Mouse (Mus musculus): ENCODE measurements around the gene Frmd4b. TPM values are rescaled to one million over a fixed set of nuclear protein-coding genes. Genes with fewer than 3 reads are reported as not detected.

Gene Frmd4b
- polyA plus RNA-seq, 1 experiment from 2014 or later, result 14.0 TPM

GRCm38 (mm10) chr6:97607646-97608045 lies 9.7 kb downstream of the Frmd4b start:
- DNase-seq (ENCODE audit: low spot score) (peak; percentile 29), ATAC-seq (replicated peaks; ENCODE audit: low FRiP score, low read depth) (no peak)
- Histone ChIP-seq H3K36me3 (ENCODE audit: insufficient read depth, low read length) (no peaks in the 10 kb centered on the region), H3K9me3 (replicated peaks; ENCODE audit: low read length) (no peaks in the 10 kb centered on the region), H3K4me1 (replicated peaks; ENCODE audit: insufficient read depth, low read length) (no peaks in the 10 kb centered on the region), H3K27ac (no peak overlapping the region), H3K4me2 (ENCODE audit: low read length) (no peak overlapping the region), H3K9ac (ENCODE audit: low read depth, low read length) (no peak overlapping the region), H3K27me3 (ENCODE audit: insufficient read depth, low read length) (no peaks in the 10 kb centered on the region), H3K4me3 (replicated peaks; ENCODE audit: low read depth, low read length) (no peak overlapping the region)
- no peak for TF ChIP-seq CTCF (IDR thresholded peaks at IDR 0.05; ENCODE audit: low read depth)
- WGBS, result 69% methylated on average over 3 of the region's 3 CpGs

GRCm38 (mm10) chr6:97595218-97595617 lies 22.1 kb downstream of the Frmd4b start:
- H3K4me2 ChIP-seq (ENCODE audit: low read length), result no peak overlapping the region
- H3K27me3 ChIP-seq (ENCODE audit: insufficient read depth, low read length), result no peaks in the 10 kb centered on the region
- TF ChIP-seq CTCF (IDR thresholded peaks at IDR 0.05; ENCODE audit: low read depth), result no peak
- no peak overlapping the region for H3K27ac ChIP-seq
- H3K9ac ChIP-seq (ENCODE audit: low read depth, low read length), result no peak overlapping the region
- 63% methylated on average over 3 of the region's 3 CpGs for WGBS
- ATAC-seq (replicated peaks; ENCODE audit: low FRiP score, low read depth) (no peak), DNase-seq (ENCODE audit: low spot score) (no peak)
- H3K36me3 ChIP-seq (ENCODE audit: insufficient read depth, low read length), result no peaks in the 10 kb centered on the region
- H3K4me1 ChIP-seq (replicated peaks; ENCODE audit: insufficient read depth, low read length), result no peaks in the 10 kb centered on the region
- no peak overlapping the region for H3K4me3 ChIP-seq (replicated peaks; ENCODE audit: low read depth, low read length)
- no peaks in the 10 kb centered on the region for H3K9me3 ChIP-seq (replicated peaks; ENCODE audit: low read length)

- Histone ChIP-seq H3K36me3 (ENCODE audit: insufficient read depth, low read length) (no peaks in the 10 kb centered on the region), H3K9me3 (replicated peaks; ENCODE audit: low read length) (no peaks in the 10 kb centered on the region), H3K27ac (no peak overlapping the region), H3K4me1 (replicated peaks; ENCODE audit: insufficient read depth, low read length) (no peaks in the 10 kb centered on the region), H3K4me2 (ENCODE audit: low read length) (no peak overlapping the region), H3K9ac (ENCODE audit: low read depth, low read length) (no peak overlapping the region), H3K4me3 (replicated peaks; ENCODE audit: low read depth, low read length) (no peak overlapping the region), H3K27me3 (ENCODE audit: insufficient read depth, low read length) (no peaks in the 10 kb centered on the region)
- WGBS, result 85% methylated on average over 7 of the region's 7 CpGs
- no peak for ATAC-seq (replicated peaks; ENCODE audit: low FRiP score, low read depth)
- no peak for DNase-seq (ENCODE audit: low spot score)
- TF ChIP-seq CTCF (IDR thresholded peaks at IDR 0.05; ENCODE audit: low read depth), result no peak
Measured at GRCm38 (mm10) chr6:97594589-97594988, 22.8 kb downstream of the Frmd4b start.

GRCm38 (mm10) chr6:97590230-97590629 lies 27.1 kb downstream of the Frmd4b start:
- Histone ChIP-seq H3K4me1 (replicated peaks; ENCODE audit: insufficient read depth, low read length) (no peaks in the 10 kb centered on the region), H3K9me3 (replicated peaks; ENCODE audit: low read length) (no peaks in the 10 kb centered on the region), H3K4me3 (replicated peaks; ENCODE audit: low read depth, low read length) (no peak overlapping the region), H3K27ac (no peak overlapping the region), H3K27me3 (ENCODE audit: insufficient read depth, low read length) (no peaks in the 10 kb centered on the region), H3K36me3 (ENCODE audit: insufficient read depth, low read length) (no peaks in the 10 kb centered on the region), H3K9ac (ENCODE audit: low read depth, low read length) (no peak overlapping the region), H3K4me2 (ENCODE audit: low read length) (no peak overlapping the region)
- WGBS, result 67% methylated on average over 5 of the region's 5 CpGs
- no peak for TF ChIP-seq CTCF (IDR thresholded peaks at IDR 0.05; ENCODE audit: low read depth)
- no peak for DNase-seq (ENCODE audit: low spot score)
- no peak for ATAC-seq (replicated peaks; ENCODE audit: low FRiP score, low read depth)

GRCm38 (mm10) chr6:97589581-97589980 lies 27.8 kb downstream of the Frmd4b start:
- Histone ChIP-seq H3K4me2 (ENCODE audit: low read length) (no peak overlapping the region), H3K9me3 (replicated peaks; ENCODE audit: low read length) (no peaks in the 10 kb centered on the region), H3K4me3 (replicated peaks; ENCODE audit: low read depth, low read length) (no peak overlapping the region), H3K27ac (no peak overlapping the region), H3K27me3 (ENCODE audit: insufficient read depth, low read length) (no peaks in the 10 kb centered on the region), H3K36me3 (ENCODE audit: insufficient read depth, low read length) (no peaks in the 10 kb centered on the region), H3K4me1 (replicated peaks; ENCODE audit: insufficient read depth, low read length) (no peaks in the 10 kb centered on the region), H3K9ac (ENCODE audit: low read depth, low read length) (no peak overlapping the region)
- ATAC-seq (replicated peaks; ENCODE audit: low FRiP score, low read depth) (no peak), DNase-seq (ENCODE audit: low spot score) (no peak)
- 93% methylated on average over 3 of the region's 3 CpGs for WGBS
- no peak for TF ChIP-seq CTCF (IDR thresholded peaks at IDR 0.05; ENCODE audit: low read depth)

GRCm38 (mm10) chr6:97589031-97589430 lies 28.3 kb downstream of the Frmd4b start:
- Histone ChIP-seq H3K4me1 (replicated peaks; ENCODE audit: insufficient read depth, low read length) (no peaks in the 10 kb centered on the region), H3K4me2 (ENCODE audit: low read length) (no peak overlapping the region), H3K36me3 (ENCODE audit: insufficient read depth, low read length) (no peaks in the 10 kb centered on the region), H3K9me3 (replicated peaks; ENCODE audit: low read length) (no peaks in the 10 kb centered on the region), H3K27ac (no peak overlapping the region), H3K27me3 (ENCODE audit: insufficient read depth, low read length) (no peaks in the 10 kb centered on the region), H3K4me3 (replicated peaks; ENCODE audit: low read depth, low read length) (no peak overlapping the region), H3K9ac (ENCODE audit: low read depth, low read length) (no peak overlapping the region)
- no peak for DNase-seq (ENCODE audit: low spot score)
- no peak for ATAC-seq (replicated peaks; ENCODE audit: low FRiP score, low read depth)
- TF ChIP-seq CTCF (IDR thresholded peaks at IDR 0.05; ENCODE audit: low read depth), result no peak
- 91% methylated on average over 7 of the region's 7 CpGs for WGBS

GRCm38 (mm10) chr6:97586606-97587005 lies 30.7 kb downstream of the Frmd4b start:
- Histone ChIP-seq H3K27me3 (ENCODE audit: insufficient read depth, low read length) (no peaks in the 10 kb centered on the region), H3K27ac (no peak overlapping the region), H3K4me2 (ENCODE audit: low read length) (no peak overlapping the region), H3K9ac (ENCODE audit: low read depth, low read length) (no peak overlapping the region), H3K4me1 (replicated peaks; ENCODE audit: insufficient read depth, low read length) (no peaks in the 10 kb centered on the region), H3K4me3 (replicated peaks; ENCODE audit: low read depth, low read length) (no peak overlapping the region), H3K9me3 (replicated peaks; ENCODE audit: low read length) (no peaks in the 10 kb centered on the region), H3K36me3 (ENCODE audit: insufficient read depth, low read length) (no peaks in the 10 kb centered on the region)
- TF ChIP-seq CTCF (IDR thresholded peaks at IDR 0.05; ENCODE audit: low read depth), result no peak
- ATAC-seq (replicated peaks; ENCODE audit: low FRiP score, low read depth), result no peak
- no peak for DNase-seq (ENCODE audit: low spot score)
